Mouse (Mus musculus) ES-E14 (cell line): ENCODE measurements around the gene Eps8l2.

Source experiments
- CHD2 ChIP-seq: IDR thresholded peaks from 2 replicates; pipeline ENCODE4 v1.6.1; 2014; ENCODE audit warnings: mild to moderate bottlenecking, low read depth, low read length, inconsistent platforms
- HCFC1 ChIP-seq: IDR thresholded peaks from 2 replicates; pipeline ENCODE4 v1.6.1; 2012; ENCODE audit warnings: low read length, inconsistent platforms, borderline replicate concordance; ENCODE audit not compliant: insufficient read depth
- MAFK ChIP-seq: IDR thresholded peaks from 2 replicates; pipeline ENCODE4 v1.6.1; 2014; ENCODE audit warnings: mild to moderate bottlenecking, low read depth, low read length, inconsistent platforms; ENCODE audit not compliant: insufficient read depth
- ZC3H11A ChIP-seq: IDR thresholded peaks from 2 replicates; pipeline ENCODE4 v1.6.1; 2012; ENCODE audit warnings: low read depth, mild to moderate bottlenecking, inconsistent platforms, low read length, borderline replicate concordance
- ZNF384 ChIP-seq: IDR thresholded peaks from 2 replicates; pipeline ENCODE4 v1.6.1; 2012; ENCODE audit warnings: low read depth, low read length, inconsistent platforms

GRCm38 (mm10) chr7:141299175-141299574, 39.5 kb upstream of the Eps8l2 start:
- no peak for TF ChIP-seq ZNF384
- no peak for TF ChIP-seq HCFC1
- TF ChIP-seq CHD2, result no peak
- no peak for TF ChIP-seq MAFK
- no peak for TF ChIP-seq ZC3H11A
